Mouse (Mus musculus): Measurements from ENCODE around the gene Egfl7.

The Egfl7 gene

GRCm38 (mm10) chr2:26611054-26611453 is 31.2 kb downstream of the Egfl7 start:
- no peak for DNase-seq (ENCODE audit: low read depth, low spot score)

DNA sequence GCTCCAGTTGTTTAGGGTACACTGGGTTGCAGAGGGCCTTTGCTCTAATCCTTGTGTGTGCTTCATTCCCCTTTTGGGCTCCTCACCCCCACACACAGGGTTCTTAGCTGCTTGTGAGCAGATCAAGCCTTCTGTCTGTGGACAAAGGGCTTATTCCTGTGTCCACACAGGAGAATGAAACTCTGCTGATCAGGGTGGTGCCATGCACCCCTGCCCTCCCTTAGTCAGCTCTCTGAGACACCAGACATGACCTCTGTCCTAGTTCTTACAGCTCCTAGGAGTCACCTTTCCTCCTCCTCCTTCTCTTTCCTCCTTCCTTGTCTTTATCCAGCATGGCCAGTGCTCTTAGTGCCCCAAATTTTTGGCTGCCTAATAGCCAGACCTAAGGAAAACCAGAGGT is 32.1 kb downstream of the Egfl7 start:
- DNase-seq (ENCODE audit: low read depth, low spot score), result no peak

DNA sequence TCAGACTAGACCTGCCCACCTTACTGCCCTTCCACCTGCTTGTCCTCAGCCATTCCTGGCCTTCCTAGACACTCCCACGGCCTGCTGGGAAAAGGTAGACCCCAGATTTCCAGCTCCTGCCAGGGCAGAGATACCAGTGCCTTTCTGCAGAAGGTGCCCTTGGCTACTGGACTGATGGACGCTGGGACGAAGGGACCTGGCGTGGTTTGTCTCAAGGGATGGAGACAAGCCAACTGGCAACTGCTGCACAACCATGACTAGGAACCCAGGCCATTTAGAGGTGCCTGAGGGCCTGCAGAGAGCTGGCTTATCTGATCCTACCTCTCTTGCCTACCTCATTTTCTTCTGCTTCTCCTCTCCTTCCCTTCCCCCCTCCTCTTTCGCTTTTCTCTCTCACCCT is 35.1 kb downstream of the Egfl7 start:
- no peak for DNase-seq (ENCODE audit: low read depth, low spot score)

DNA sequence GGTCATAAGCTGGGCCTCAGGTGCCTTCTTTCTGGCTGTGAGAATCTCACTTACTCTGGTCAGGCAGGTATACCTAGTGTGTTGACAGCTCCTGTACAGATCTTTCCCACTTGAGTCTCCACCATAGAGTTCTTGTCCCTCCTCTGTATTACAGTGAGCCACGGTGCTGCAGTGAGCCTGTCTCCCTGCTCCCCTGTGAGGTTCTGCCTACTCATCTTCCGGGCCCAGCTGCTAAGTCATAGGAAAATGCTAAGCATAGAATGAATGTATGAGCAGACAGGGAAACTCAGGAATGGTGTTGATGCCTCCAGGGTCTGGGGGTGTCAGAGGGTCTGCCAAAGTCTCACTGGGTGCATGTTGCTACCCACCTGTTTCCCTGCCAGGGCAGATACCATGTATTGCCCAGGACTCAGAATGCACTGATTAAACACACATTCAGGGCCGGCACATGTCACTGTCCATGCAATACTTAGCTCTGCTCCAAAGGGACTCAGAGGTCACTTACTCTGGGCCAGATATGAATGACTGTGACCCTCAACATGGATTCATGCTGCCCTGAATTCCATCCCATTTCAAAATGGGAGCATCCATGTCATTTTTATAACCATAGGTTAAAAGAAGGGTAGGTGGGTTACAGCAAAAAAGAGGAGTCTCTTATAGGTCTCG is 35.8 kb downstream of the Egfl7 start:
- DNase-seq (ENCODE audit: low read depth, low spot score), result no peak

GRCm38 (mm10) chr2:26617331-26617730 is 37.5 kb downstream of the Egfl7 start:
- no peak for DNase-seq (ENCODE audit: low read depth, low spot score)

GRCm38 (mm10) chr2:26617928-26618327 is 38.1 kb downstream of the Egfl7 start:
- DNase-seq (ENCODE audit: low read depth, low spot score), result no peak

DNA sequence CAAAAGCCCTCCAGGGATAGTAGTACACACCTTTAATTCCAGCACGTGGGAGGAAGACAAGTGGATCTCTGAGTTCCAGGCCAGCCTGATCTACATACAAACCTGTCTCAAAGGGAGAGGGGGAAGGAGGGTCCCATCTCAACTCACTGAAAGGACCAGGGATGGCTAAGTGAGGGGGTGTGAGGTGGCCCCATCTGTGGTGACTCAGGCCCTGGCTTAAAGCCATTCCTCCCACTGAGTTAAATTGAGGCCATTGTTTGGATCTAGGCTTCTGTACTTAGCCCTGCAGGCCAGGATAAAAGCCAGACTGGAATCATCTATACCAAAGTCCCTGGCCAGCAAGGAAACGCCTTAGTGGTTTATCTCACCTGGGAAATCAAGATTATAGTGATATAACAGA is 41.4 kb downstream of the Egfl7 start:
- peak; percentile 63 for DNase-seq (ENCODE audit: low read depth, low spot score)

- no peak for DNase-seq (ENCODE audit: low read depth, low spot score)
Measured at GRCm38 (mm10) chr2:26622984-26623383, 43.2 kb downstream of the Egfl7 start.

- DNase-seq (ENCODE audit: low read depth, low spot score), result no peak
Measured at GRCm38 (mm10) chr2:26625419-26625818, 45.6 kb downstream of the Egfl7 start.

GRCm38 (mm10) chr2:26626081-26626480 is 46.3 kb downstream of the Egfl7 start:
- no peak for DNase-seq (ENCODE audit: low read depth, low spot score)

DNA sequence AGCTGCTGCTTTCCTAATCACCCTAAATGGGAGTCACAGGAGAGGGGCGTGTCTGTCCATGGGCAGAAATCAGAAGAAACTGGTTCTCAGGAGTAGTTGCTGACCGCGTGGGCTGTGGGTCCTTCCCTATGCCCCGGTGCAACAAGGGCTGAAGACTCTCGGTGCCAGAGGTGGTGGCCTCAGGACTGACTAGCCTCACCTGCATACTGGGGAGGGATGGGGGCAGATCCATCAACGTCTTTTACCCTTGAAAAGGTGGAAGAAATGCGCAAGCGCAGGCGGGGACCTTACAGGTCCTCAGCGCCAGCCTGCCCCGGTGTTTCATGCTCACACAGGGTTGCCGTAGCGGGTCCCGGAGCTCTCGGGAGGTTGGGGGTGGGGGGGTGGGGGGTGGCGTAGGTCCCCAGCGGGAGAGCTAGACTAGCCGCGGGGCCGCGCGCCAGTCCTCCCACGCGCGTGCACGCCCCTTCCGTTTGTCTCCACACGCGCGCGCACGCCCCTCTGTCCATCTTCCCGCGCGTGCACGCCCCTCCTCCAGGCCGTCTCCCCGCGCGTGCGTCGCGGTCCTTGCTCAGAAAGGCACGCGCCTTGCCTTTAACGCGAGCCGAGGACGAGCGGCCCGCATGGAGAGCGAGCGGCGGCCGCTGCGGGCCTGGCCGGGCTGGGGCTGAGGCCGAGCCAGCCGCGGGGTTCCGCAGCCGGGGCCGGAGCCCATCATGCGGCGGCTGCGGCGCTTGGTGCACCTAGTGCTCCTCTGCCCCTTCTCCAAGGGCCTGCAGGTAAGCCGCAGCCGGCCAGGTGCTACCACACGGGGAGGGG is 48.3 kb downstream of the Egfl7 start, which contains the start of gene Fam69b:
Fam69b (plus strand) TSS at position 537 of the 819 bp plus-strand sequence.
- no peak for DNase-seq (ENCODE audit: low read depth, low spot score)

DNA sequence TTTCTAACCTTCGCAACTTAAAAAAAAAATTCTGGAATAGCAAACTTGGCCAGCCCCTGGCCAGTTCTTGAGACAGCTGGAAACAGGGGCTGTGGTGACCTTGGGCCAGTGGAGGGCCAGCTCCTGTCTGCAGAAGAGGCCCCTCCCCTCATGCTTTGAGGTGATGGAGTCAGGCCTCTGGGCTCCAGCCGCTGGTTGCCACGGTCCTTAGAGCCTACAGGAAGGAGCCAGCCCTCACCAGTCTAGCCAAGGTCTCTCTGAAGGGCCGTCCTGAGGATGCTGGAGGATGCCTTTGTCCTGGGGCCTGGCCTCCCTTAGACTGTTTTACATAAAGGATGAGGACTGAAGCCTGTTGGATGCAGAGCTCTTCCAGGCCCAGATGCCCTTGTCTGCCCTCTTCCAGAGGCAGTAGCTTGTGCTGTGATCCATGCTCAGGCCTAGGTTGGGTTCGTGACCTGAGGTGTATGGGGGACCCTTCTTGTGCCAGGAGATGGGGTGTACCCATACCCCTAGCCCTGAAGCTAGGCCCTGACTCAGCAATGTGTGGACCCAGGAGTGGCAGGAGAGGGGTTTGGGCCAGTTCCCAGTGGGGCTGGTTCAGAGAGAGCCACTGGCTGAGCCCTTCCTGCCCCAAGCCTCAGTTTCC is 49.1 kb downstream of the Egfl7 start:
- DNase-seq (ENCODE audit: low read depth, low spot score), result no peak

DNA sequence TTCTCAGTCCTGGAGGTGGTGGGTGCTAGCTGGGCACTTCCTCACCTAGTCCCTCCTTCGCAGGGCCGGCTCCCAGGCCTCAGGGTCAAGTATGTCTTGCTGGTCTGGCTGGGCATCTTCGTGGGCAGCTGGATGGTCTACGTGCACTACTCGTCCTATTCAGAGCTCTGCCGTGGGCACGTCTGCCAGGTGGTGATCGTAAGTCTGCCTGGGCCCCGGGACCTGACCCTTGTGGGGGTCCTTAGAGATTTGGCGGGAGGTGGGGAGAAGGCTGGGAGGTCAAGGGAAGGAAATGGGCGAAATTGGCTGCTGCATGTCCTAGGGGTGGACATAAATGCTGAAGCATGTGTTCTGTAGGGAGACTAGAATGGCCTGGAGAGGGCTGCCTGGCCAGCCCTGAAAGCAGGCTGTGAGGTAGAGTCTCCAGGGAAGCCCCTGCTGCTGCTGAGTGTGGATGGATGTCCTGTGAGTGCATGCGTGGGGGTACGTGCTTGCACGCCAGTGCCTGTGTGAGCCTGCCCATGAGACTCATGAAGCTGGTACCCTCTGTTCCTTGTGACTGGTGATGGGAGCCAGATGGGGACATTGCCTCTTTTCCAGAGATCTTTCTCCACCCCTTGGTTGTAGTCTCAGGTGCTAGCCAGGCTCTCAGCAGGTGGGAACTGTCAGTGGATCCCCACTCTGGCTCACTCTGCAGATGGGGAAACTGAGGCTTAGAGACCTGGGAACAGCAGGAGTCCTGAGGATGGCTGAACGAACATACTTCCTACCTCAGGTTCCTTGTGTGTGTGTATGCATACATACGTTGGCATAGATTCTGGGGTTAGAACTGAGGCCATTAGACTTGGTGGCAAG is 53.0 kb downstream of the Egfl7 start:
- no peak for DNase-seq (ENCODE audit: low read depth, low spot score)

- no peak for DNase-seq (ENCODE audit: low read depth, low spot score)
Measured at GRCm38 (mm10) chr2:26633953-26634530, 54.2 kb downstream of the Egfl7 start.

GRCm38 (mm10) chr2:26634629-26635488 is 55.0 kb downstream of the Egfl7 start:
- no peak for DNase-seq (ENCODE audit: low read depth, low spot score)

- DNase-seq (ENCODE audit: low read depth, low spot score), result no peak
Measured at GRCm38 (mm10) chr2:26635489-26636324, 55.9 kb downstream of the Egfl7 start.

- DNase-seq (ENCODE audit: low read depth, low spot score), result no peak
Measured at GRCm38 (mm10) chr2:26636325-26636635, 56.5 kb downstream of the Egfl7 start.

GRCm38 (mm10) chr2:26637316-26637932 is 57.6 kb downstream of the Egfl7 start:
- no peak for DNase-seq (ENCODE audit: low read depth, low spot score)

- DNase-seq (ENCODE audit: low read depth, low spot score), result no peak
Measured at GRCm38 (mm10) chr2:26638039-26638438, 58.2 kb downstream of the Egfl7 start.
